Mouse (Mus musculus): ENCODE measurements at regions not wholly inside any gene's neighbourhood (a gene's known extent, or its start where the extent isn't known, plus 50 kb on each side); places are given as distances from the start of the nearest gene placed in this dataset.

- TF ChIP-seq POLR2A (IDR thresholded peaks at IDR 0.05; ENCODE audit: insufficient read depth, low read length) (no peak), CTCF (IDR thresholded peaks at IDR 0.05; ENCODE audit: low read depth, low read length) (no peak), EP300 (IDR thresholded peaks at IDR 0.05; ENCODE audit: insufficient read depth, low read depth, low read length) (no peak)
Measured at GRCm38 (mm10) chr13:16550060-16550459, 538.4 kb downstream of the Inhba start.
